Mouse (Mus musculus): ENCODE measurements around the gene Cdh16. TPM values are rescaled to one million over a fixed set of nuclear protein-coding genes. Genes with fewer than 3 reads are reported as not detected.

The Cdh16 gene
- polyA plus RNA-seq, 1 experiment from 2014 or later: not detected

- Histone ChIP-seq H3K4me3 (no peak overlapping the region), H3K27ac (no peak overlapping the region), H3K27me3 (ENCODE audit: low read depth, poor library complexity, severe bottlenecking) (0 out of 2 replicates have a peak, but pooled peaks cover 5% of the 10 kb centered on the region), H3K36me3 (no peaks in the 10 kb centered on the region), H3K9me3 (replicated peaks) (no peaks in the 10 kb centered on the region), H3K4me1 (peaks cover 13% of the 10 kb centered on the region)
- WGBS: 92% methylated on average over 4 of the region's 4 CpGs
- DNase-seq (ENCODE audit: low spot score): no peak
Observed at GRCm38 (mm10) chr8:104555191-104555590, 69.0 kb downstream of the Cdh16 start.

Other genes starting within 250 kb of the Cdh16 start
- gene Cmtm4, start 228.6 kb downstream of the Cdh16 start, polyA plus RNA-seq (2016; fragmentation: Nextera tagmentation; extraction: Ambion mirVana): 1.8 and 2.3 TPM in 2 replicates
- gene Dync1li2, start 181.3 kb downstream of the Cdh16 start, polyA plus RNA-seq (2016; fragmentation: Nextera tagmentation; extraction: Ambion mirVana): 58.6 and 69.9 TPM in 2 replicates
- 0.15 and 0.21 TPM in 2 replicates for gene Terb1, start 114.5 kb downstream of the Cdh16 start, polyA plus RNA-seq (2016; fragmentation: Nextera tagmentation; extraction: Ambion mirVana)
- 121 and 131 TPM in 2 replicates for gene Nae1, start 89.8 kb downstream of the Cdh16 start, polyA plus RNA-seq (2016; fragmentation: Nextera tagmentation; extraction: Ambion mirVana)
- gene Car7, start 89.7 kb downstream of the Cdh16 start, polyA plus RNA-seq (2016; fragmentation: Nextera tagmentation; extraction: Ambion mirVana): 0.85 and 1.1 TPM in 2 replicates
- gene Pdp2, start 32.9 kb downstream of the Cdh16 start, polyA plus RNA-seq (2016; fragmentation: Nextera tagmentation; extraction: Ambion mirVana): 14.5 and 14.8 TPM in 2 replicates
- gene Rrad, start 6.9 kb upstream of the Cdh16 start, polyA plus RNA-seq (2016; fragmentation: Nextera tagmentation; extraction: Ambion mirVana): 2.0 and 3.2 TPM in 2 replicates
- 95.6 and 105 TPM in 2 replicates for gene Ciao2b, start 17.6 kb upstream of the Cdh16 start, polyA plus RNA-seq (2016; fragmentation: Nextera tagmentation; extraction: Ambion mirVana)
- gene Ces2a, start 109.6 kb upstream of the Cdh16 start, polyA plus RNA-seq (2016; fragmentation: Nextera tagmentation; extraction: Ambion mirVana): not detected in 2 replicates
- gene Ces2b, start 207.2 kb upstream of the Cdh16 start, polyA plus RNA-seq (2016; fragmentation: Nextera tagmentation; extraction: Ambion mirVana): 0.11 TPM in 1 of 2 replicates, not detected in the other
- gene Ces2c, start 222.7 kb upstream of the Cdh16 start, polyA plus RNA-seq (2016; fragmentation: Nextera tagmentation; extraction: Ambion mirVana): not detected in 2 replicates